Comparison of ENCODE assay signal across 9 mouse cellular contexts in genomic region chr9:96088456-96088855, GRCm38 (mm10). TPM values are rescaled to one million over a fixed set of nuclear protein-coding genes. Genes with fewer than 3 reads are reported as not detected.
DNase-seq lines count a peak whose midpoint lies in the region; ATAC-seq and TF ChIP-seq lines count a peak whose summit lies in the region.
"Not testable (repeated sequence)": the region's sequence is repeated elsewhere in the genome, so short reads cannot be mapped to it uniquely, and the experiment has no call there.
"Had no signal": no experiment of that assay in that cellular context is flagged by ENCODE, and none has a peak within 500 bp of the region (broad histone marks: within the 10 kb centered on the region; RNA-seq: fewer than 3 reads in every experiment).

No protein-coding gene starts in this region.

- not testable (repeated sequence) for H3K9ac ChIP-seq in MEL (ENCODE audit: control insufficient read depth, low read depth, low read length, poor library complexity, severe bottlenecking); heart, adult 2 months (ENCODE audit: low read depth, low read length); stomach, postnatal 0 days (ENCODE audit: low read length)

- not testable (repeated sequence) for H3K36me3 ChIP-seq in MEL (ENCODE audit: control insufficient read depth in 1 of 2, insufficient read depth in 2 of 2, low read length in 2 of 2); heart, adult 2 months (ENCODE audit: control insufficient read depth, insufficient read depth, low read length); stomach, postnatal 0 days (ENCODE audit: control insufficient read depth, insufficient read depth, low read length)

- not testable (repeated sequence) for H3K27ac ChIP-seq in MEL (ENCODE audit: control insufficient read depth, low read depth, low read length); heart, adult 2 months; stomach, postnatal 0 days (replicated peaks)

- ATAC-seq in Patski; stomach, postnatal 0 days (ENCODE audit: low FRiP score, low TSS enrichment): not testable (repeated sequence)

- H3K27me3 ChIP-seq in MEL (ENCODE audit: control insufficient read depth in 1 of 2, insufficient read depth in 2 of 2, low read length in 2 of 2); Patski; heart, adult 2 months (ENCODE audit: control insufficient read depth, insufficient read depth, low read length); stomach, postnatal 0 days (ENCODE audit: control insufficient read depth, insufficient read depth, low read length): not testable (repeated sequence)

- POLR2A ChIA-PET in Patski (lab: Charles Lee) = not testable (repeated sequence)

- intact Hi-C loops in heart, adult 2 months (cut with DNase I) = not testable (repeated sequence)

- H3K4me2 ChIP-seq in stomach, postnatal 0 days (replicated peaks; ENCODE audit: low read depth) = not testable (repeated sequence)

- WGBS in heart, adult 2 months = 86% methylated on average over 3 of the region's 3 CpGs
- 82% methylated on average over 3 of the region's 3 CpGs for WGBS in stomach, postnatal 0 days

- H3K9me3 ChIP-seq in MEL (replicated peaks; ENCODE audit: insufficient read depth, low read length); stomach, postnatal 0 days (ENCODE audit: control insufficient read depth, low read length): not testable (repeated sequence)

- not testable (repeated sequence) for TF ChIP-seq POLR2A in MEL (IDR thresholded peaks at IDR 0.05; ENCODE audit: control insufficient read depth in 1 of 2, insufficient read depth in 1 of 2, low read depth in 1 of 2, low read length in 2 of 2, poor library complexity in 1 of 2); heart, adult 2 months (IDR thresholded peaks at IDR 0.05; ENCODE audit: insufficient read depth, low read depth, low read length)

- DNase-seq in 416B (ENCODE audit: low read depth) (peak; percentile 10), ES-CJ7 (ENCODE audit: low read depth, low spot score) (peak; percentile 63), MEL (ENCODE audit: low read depth, low spot score) (peak; percentile 22), ZHBTc4 (ENCODE audit: low read depth, low spot score) (peak; percentile 72)
- DNase-seq in Patski (ENCODE audit: low read depth, low spot score); heart, adult 2 months; stomach, postnatal 0 days (ENCODE audit: low spot score): not testable (repeated sequence)
- DNase-seq in kidney, adult 9 months = peak; percentile 12

- not testable (repeated sequence) for H3K4me3 ChIP-seq in MEL (ENCODE audit: control insufficient read depth in 1 of 2, insufficient read depth in 1 of 2, low read depth in 2 of 2, low read length in 2 of 2); heart, adult 2 months; stomach, postnatal 0 days (ENCODE audit: low read depth, low read length)

- TF ChIP-seq RAD21 in MEL (IDR thresholded peaks at IDR 0.05; ENCODE audit: low read depth, low read length) = not testable (repeated sequence)

- peak in 2 of 3 experiments; percentile 23 to 30; a peak in 3 of 6 replicates for TF ChIP-seq CTCF in MEL (IDR thresholded peaks at IDR 0.05 in 2 of 3, conservative IDR thresholded peaks at IDR 0.05 in 1 of 3; ENCODE audit: control insufficient read depth in 1 of 3, insufficient read depth in 1 of 3, low read depth in 2 of 3, low read length in 3 of 3, poor library complexity in 1 of 3, severe bottlenecking in 1 of 3)
- TF ChIP-seq CTCF in Patski (IDR thresholded peaks at IDR 0.05) = peak; percentile 22
- peak; percentile 18 for TF ChIP-seq CTCF in heart, adult 2 months (IDR thresholded peaks at IDR 0.05)
- peak; percentile 10; the same call in 1 of the 2 replicates for TF ChIP-seq CTCF in stomach, postnatal 0 days (IDR thresholded peaks at IDR 0.05; ENCODE audit: low read depth)

- CTCF ChIA-PET in Patski (lab: Charles Lee) = not testable (repeated sequence)

- in situ Hi-C loops in Patski (cut with MboI; ENCODE audit: low pct_unique_long_range_greater_than_20kb) = not testable (repeated sequence)

- H3K4me1 ChIP-seq in MEL (ENCODE audit: control insufficient read depth in 1 of 2, insufficient read depth in 2 of 2, low read length in 2 of 2); heart, adult 2 months (ENCODE audit: control insufficient read depth, insufficient read depth, low read length); stomach, postnatal 0 days (replicated peaks; ENCODE audit: control insufficient read depth, insufficient read depth): not testable (repeated sequence)

- not testable (repeated sequence) for H3K79me2 ChIP-seq in MEL (ENCODE audit: control insufficient read depth, insufficient read depth, low read length, poor library complexity); heart, adult 2 months (replicated peaks; ENCODE audit: control insufficient read depth, insufficient read depth, low read length)

- not testable (repeated sequence) for TF ChIP-seq EP300 in MEL (IDR thresholded peaks at IDR 0.05; ENCODE audit: low read depth in 1 of 2, low read length in 2 of 2); heart, adult 2 months (IDR thresholded peaks at IDR 0.05; ENCODE audit: insufficient read depth, low read depth, low read length); stomach, postnatal 0 days (optimal IDR thresholded peaks at IDR 0.05)

TF ChIP-seq in MEL, 35 proteins besides CTCF, POLR2A, EP300 and RAD21:
- TF ChIP-seq SMC3 (IDR thresholded peaks at IDR 0.05; ENCODE audit: low read depth, low read length) = 0 out of 2 replicates have a peak, but pooled peaks have one; percentile 9

RNA-seq across cellular contexts. Expression of gene Gk5, which starts 30.7 kb away (rescaled TPM):
- 4.0 and 4.1 TPM in 2 replicates for total RNA-seq in MEL (2012; rRNA removed)
- polyA plus RNA-seq in MEL (2012; ENCODE audit: insufficient read depth in 1 of 2, insufficient read length in 2 of 2, low read depth in 1 of 2, low replicate concordance in 2 of 2, missing spikeins in 1 of 2) = 1 to 10 TPM in 1 of 2 experiments, not detected in 1; 6.2 TPM
- polyA plus RNA-seq in Patski (2021) = 1.9 TPM
- total RNA-seq in heart, adult 2 months (2021) = 1 to 10 TPM; 2.7 to 3.1 TPM
- polyA plus RNA-seq in heart, adult 2 months (2012; rRNA removed) = 2.0 and 3.4 TPM in 2 replicates
- polyA plus RNA-seq in stomach, postnatal 0 days (2015; fragmentation: Nextera tagmentation; extraction: Ambion mirVana) = 8.7 and 9.8 TPM in 2 replicates
- polyA plus RNA-seq: erythroblast, embryonic 14.5 days had no signal
